ENCODE assay signal across 21 mouse cellular contexts in the genomic region with DNA sequence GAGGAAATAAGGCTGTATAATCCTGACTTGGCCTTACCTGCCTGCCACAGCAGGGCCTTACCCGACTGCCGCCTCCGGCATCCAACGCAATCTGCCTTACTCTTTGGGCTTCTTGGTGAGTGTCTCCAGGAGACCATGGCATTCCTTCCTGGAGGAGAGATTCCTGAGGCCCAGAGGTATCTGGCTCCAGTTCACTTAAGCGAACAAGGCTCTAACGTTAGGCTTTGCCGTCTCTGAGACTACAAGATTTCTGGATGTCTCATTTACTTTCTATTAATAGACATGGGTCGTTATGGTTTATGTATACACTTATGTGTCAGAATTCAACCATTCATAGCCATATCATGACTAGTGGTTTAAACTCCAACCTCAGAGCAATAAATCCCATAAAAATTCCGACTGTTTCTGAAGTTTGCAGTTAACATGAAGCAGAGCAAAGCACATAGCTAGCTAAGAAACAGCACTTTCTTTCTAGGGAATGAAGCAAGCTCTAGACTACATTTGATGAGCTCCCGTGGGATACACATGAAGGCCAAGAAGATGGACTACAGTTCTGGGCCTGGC. TPM values are rescaled to one million over a fixed set of nuclear protein-coding genes. Genes with fewer than 3 reads are reported as not detected.
DNase-seq lines count a peak whose midpoint lies in the region; ATAC-seq lines count a peak whose summit lies in the region.
"Had no signal": no experiment of that assay in that cellular context is flagged by ENCODE, and none has a peak within 500 bp of the region (broad histone marks: within the 10 kb centered on the region; RNA-seq: fewer than 3 reads in every experiment).

No protein-coding gene starts in this region.

- no peaks in the 10 kb centered on the region for H3K27me3 ChIP-seq in heart, embryonic 10.5 days (ENCODE audit: insufficient read depth, poor library complexity, severe bottlenecking)
- no peaks in the 10 kb centered on the region for H3K27me3 ChIP-seq in limb, embryonic 10.5 days (ENCODE audit: low read depth, poor library complexity, severe bottlenecking)
- H3K27me3 ChIP-seq in liver, embryonic 16.5 days (ENCODE audit: control insufficient read depth, insufficient read depth, low read depth, low read length): no peaks in the 10 kb centered on the region
- H3K27me3 ChIP-seq: forebrain, embryonic 13.5 days; hindbrain, embryonic 12.5 days; midbrain, embryonic 15.5 days had no signal

- no peak for DNase-seq in heart, embryonic 10.5 days (ENCODE audit: low spot score)
- DNase-seq in heart, postnatal 25 days (ENCODE audit: low spot score): no peak
- peak; percentile 4 for DNase-seq in 3T3-L1 (ENCODE audit: low read depth, low spot score)
- no peak for DNase-seq in limb, embryonic 10.5 days (ENCODE audit: low spot score)
- no peak for DNase-seq in cerebellum, adult 9-10 months
- DNase-seq in MN1 (ENCODE audit: low spot score): no peak
- DNase-seq: cerebellum, adult 18-20 months; gastrocnemius, postnatal 14 days; kidney, postnatal 14 days; lung, postnatal 10 days; thymus, adult 2 months had no signal

- no peak overlapping the region for H3K4me2 ChIP-seq in liver, embryonic 16.5 days (ENCODE audit: low read depth, low read length)
- H3K4me2 ChIP-seq: forebrain, embryonic 13.5 days; hindbrain, embryonic 12.5 days; midbrain, embryonic 15.5 days had no signal

- H3K9ac ChIP-seq in liver, embryonic 16.5 days (ENCODE audit: low read depth, low read length): peak overlapping the region; percentile 1; the same call in 1 of the 2 replicates
- H3K9ac ChIP-seq: forebrain, embryonic 13.5 days; hindbrain, embryonic 12.5 days; midbrain, embryonic 15.5 days had no signal

- no peak for ATAC-seq in liver, embryonic 16.5 days (ENCODE audit: low read depth)
- ATAC-seq in erythroid progenitor cell, adult 5-6 weeks (replicated peaks; ENCODE audit: low FRiP score, poor library complexity, severe bottlenecking): no peak
- ATAC-seq: forebrain, embryonic 13.5 days; inflammation-experienced regulatory T-cells, adult 6 months; midbrain, embryonic 15.5 days had no signal

- intact Hi-C loops in heart, postnatal 25 days (cut with DNase I): no loop called here

- 0 out of 2 replicates have a peak overlapping the region, but pooled peaks have one; percentile 19 for H3K27ac ChIP-seq in heart, embryonic 10.5 days
- H3K27ac ChIP-seq in limb, embryonic 10.5 days: peak overlapping the region; percentile 53; the same call in 1 of the 2 replicates
- H3K27ac ChIP-seq in liver, embryonic 16.5 days (ENCODE audit: low read length): peak overlapping the region; percentile 53
- H3K27ac ChIP-seq: embryonic facial prominence, embryonic 10.5 days; forebrain, embryonic 13.5 days; hindbrain, embryonic 12.5 days; left cerebral cortex, adult 2 months; midbrain, embryonic 15.5 days had no signal

- H3K4me1 ChIP-seq in heart, embryonic 10.5 days: peaks cover 17% of the 10 kb centered on the region
- H3K4me1 ChIP-seq in limb, embryonic 10.5 days: peaks cover 23% of the 10 kb centered on the region
- H3K4me1 ChIP-seq in liver, embryonic 16.5 days (ENCODE audit: control insufficient read depth, low read depth, low read length): peaks cover 47% of the 10 kb centered on the region
- H3K4me1 ChIP-seq: midbrain, embryonic 15.5 days had no signal

- 66% methylated on average over 10 of the region's 10 CpGs for WGBS in heart, embryonic 10.5 days
- WGBS in limb, embryonic 10.5 days: 88% methylated on average over 10 of the region's 10 CpGs
- WGBS in liver, embryonic 16.5 days (ENCODE audit: insufficient replicate concordance): 83% methylated on average over 10 of the region's 10 CpGs

- no peak overlapping the region for H3K4me3 ChIP-seq in heart, embryonic 10.5 days
- no peak overlapping the region for H3K4me3 ChIP-seq in limb, embryonic 10.5 days
- no peak overlapping the region for H3K4me3 ChIP-seq in liver, embryonic 16.5 days (ENCODE audit: low read depth, low read length)
- H3K4me3 ChIP-seq: embryonic facial prominence, embryonic 10.5 days; forebrain, embryonic 13.5 days; hindbrain, embryonic 12.5 days; left cerebral cortex, adult 2 months; midbrain, embryonic 15.5 days; myocyte had no signal

- no peaks in the 10 kb centered on the region for H3K36me3 ChIP-seq in heart, embryonic 10.5 days
- no peaks in the 10 kb centered on the region for H3K36me3 ChIP-seq in limb, embryonic 10.5 days
- peaks cover 9% of the 10 kb centered on the region for H3K36me3 ChIP-seq in liver, embryonic 16.5 days (ENCODE audit: control insufficient read depth, insufficient read depth)
- H3K36me3 ChIP-seq: embryonic facial prominence, embryonic 10.5 days; G1E; hindbrain, embryonic 12.5 days; midbrain, embryonic 15.5 days had no signal

- H3K9me3 ChIP-seq in heart, embryonic 10.5 days: no peaks in the 10 kb centered on the region
- H3K9me3 ChIP-seq in limb, embryonic 10.5 days (replicated peaks): no peaks in the 10 kb centered on the region
- H3K9me3 ChIP-seq in liver, embryonic 16.5 days (replicated peaks; ENCODE audit: control insufficient read depth, low read length): no peaks in the 10 kb centered on the region
- H3K9me3 ChIP-seq: embryonic facial prominence, embryonic 10.5 days; forebrain, embryonic 13.5 days; G1E; hindbrain, embryonic 12.5 days; midbrain, embryonic 15.5 days had no signal

RNA-seq across cellular contexts. Expression of a gene that starts 26.7 kb away (rescaled TPM):
- polyA plus RNA-seq in heart, embryonic 10.5 days (2016; fragmentation: Nextera tagmentation; extraction: Ambion mirVana): 108 and 192 TPM in 2 replicates
- 10 to 100 TPM in 1 of 2 experiments, 1 to 10 TPM in 1; 8.0 to 14.3 TPM for total RNA-seq in heart, postnatal 25 days (2021)
- 568 and 623 TPM in 2 replicates for polyA plus RNA-seq in limb, embryonic 10.5 days (2016; fragmentation: Nextera tagmentation; extraction: Ambion mirVana)
- polyA plus RNA-seq in liver, embryonic 16.5 days (2015; fragmentation: Nextera tagmentation; extraction: Ambion mirVana): 927 and 938 TPM in 2 replicates
- total RNA-seq in erythroid progenitor cell, adult 5-6 weeks (2015; ENCODE audit: low replicate concordance): 6,032 and 6,430 TPM in 2 replicates
- total RNA-seq in erythroid progenitor cell, adult 5-6 weeks (2017; ENCODE audit: low replicate concordance): 6,106 and 7,183 TPM in 2 replicates
